Mouse (Mus musculus): ENCODE measurements at regions not wholly inside any gene's neighbourhood (a gene's known extent, or its start where the extent isn't known, plus 50 kb on each side); places are given as distances from the start of the nearest gene placed in this dataset.
A peak's percentile ranks its signal among the peaks of the same experiment; 100 is the strongest.

GRCm38 (mm10) chr2:100918122-100918521, 706.4 kb upstream of the Rag2 start:
- no peak for DNase-seq (ENCODE audit: low spot score)

GRCm38 (mm10) chr2:100919537-100920212, 704.8 kb upstream of the Rag2 start:
- DNase-seq (ENCODE audit: low spot score) = no peak

- DNase-seq (ENCODE audit: low spot score) = peak; percentile 24
Measured at GRCm38 (mm10) chr2:100948632-100949031, 675.9 kb upstream of the Rag2 start.

GRCm38 (mm10) chr2:100959412-100959811, 665.1 kb upstream of the Rag2 start:
- no peak for DNase-seq (ENCODE audit: low spot score)

GRCm38 (mm10) chr2:100964584-100964983, 659.9 kb upstream of the Rag2 start:
- no peak for DNase-seq (ENCODE audit: low spot score)

- no peak for DNase-seq (ENCODE audit: low spot score)
Measured at GRCm38 (mm10) chr2:100977202-100977601, 647.3 kb upstream of the Rag2 start.

GRCm38 (mm10) chr2:100982362-100982761, 642.2 kb upstream of the Rag2 start:
- DNase-seq (ENCODE audit: low spot score) = no peak

- no peak for DNase-seq (ENCODE audit: low spot score)
Measured at GRCm38 (mm10) chr2:101015353-101015752, 609.2 kb upstream of the Rag2 start.

- DNase-seq (ENCODE audit: low spot score) = no peak
Measured at GRCm38 (mm10) chr2:101019384-101019783, 605.1 kb upstream of the Rag2 start.

- DNase-seq (ENCODE audit: low spot score) = no peak
Measured at GRCm38 (mm10) chr2:101021515-101021914, 603.0 kb upstream of the Rag2 start.

GRCm38 (mm10) chr2:101043050-101043449, 581.5 kb upstream of the Rag2 start:
- DNase-seq (ENCODE audit: low spot score) = no peak

GRCm38 (mm10) chr2:101062939-101063338, 561.6 kb upstream of the Rag2 start:
- DNase-seq (ENCODE audit: low spot score) = no peak

- no peak for DNase-seq (ENCODE audit: low spot score)
Measured at GRCm38 (mm10) chr2:101074990-101075389, 549.5 kb upstream of the Rag2 start.

GRCm38 (mm10) chr2:101080231-101080630, 544.3 kb upstream of the Rag2 start:
- no peak for DNase-seq (ENCODE audit: low spot score)

GRCm38 (mm10) chr2:101083813-101084212, 540.7 kb upstream of the Rag2 start:
- no peak for DNase-seq (ENCODE audit: low spot score)

- DNase-seq (ENCODE audit: low spot score) = no peak
Measured at GRCm38 (mm10) chr2:101084648-101085047, 539.9 kb upstream of the Rag2 start.

- DNase-seq (ENCODE audit: low spot score) = peak; percentile 2
Measured at GRCm38 (mm10) chr2:101107183-101107872, 517.2 kb upstream of the Rag2 start.

GRCm38 (mm10) chr2:101136867-101137266, 487.7 kb upstream of the Rag2 start:
- no peak for DNase-seq (ENCODE audit: low spot score)

GRCm38 (mm10) chr2:101139931-101140330, 484.6 kb upstream of the Rag2 start:
- no peak for DNase-seq (ENCODE audit: low spot score)

- no peak for DNase-seq (ENCODE audit: low spot score)
Measured at GRCm38 (mm10) chr2:101156755-101157271, 467.7 kb upstream of the Rag2 start.

- DNase-seq (ENCODE audit: low spot score) = peak; percentile 82
Measured at GRCm38 (mm10) chr2:101159276-101159675, 465.2 kb upstream of the Rag2 start.

GRCm38 (mm10) chr2:101165942-101166341, 458.6 kb upstream of the Rag2 start:
- peak; percentile 37 for DNase-seq (ENCODE audit: low spot score)

- peak; percentile 87 for DNase-seq (ENCODE audit: low spot score)
Measured at GRCm38 (mm10) chr2:101172806-101173205, 451.7 kb upstream of the Rag2 start.
